30 mouse cellular contexts compared by ENCODE assay signal in genomic region chr5:146916806-146917205, GRCm38 (mm10). TPM values are rescaled to one million over a fixed set of nuclear protein-coding genes. Genes with fewer than 3 reads are reported as not detected.
DNase-seq lines count a peak whose midpoint lies in the region; ATAC-seq and TF ChIP-seq lines count a peak whose summit lies in the region.
"Had no signal": no experiment of that assay in that cellular context is flagged by ENCODE, and none has a peak within 500 bp of the region (broad histone marks: within the 10 kb centered on the region; RNA-seq: fewer than 3 reads in every experiment).

No protein-coding gene starts in this region.

- no peak for ATAC-seq in stomach, postnatal 0 days (ENCODE audit: low FRiP score, low TSS enrichment)
- no peak for ATAC-seq in intestine, embryonic 16.5 days
- ATAC-seq: activated CD4-positive, CD25-positive, alpha-beta regulatory T cell, adult 4 months; forebrain, embryonic 15.5 days; hindbrain, postnatal 0 days; inflammation-experienced regulatory T-cells, adult 6 months; Patski had no signal

- H3K4me3 ChIP-seq in ES-Bruce4 (ENCODE audit: low read depth, low read length): peak overlapping the region; percentile 14; the same call in 1 of the 2 replicates
- H3K4me3 ChIP-seq in stomach, postnatal 0 days (ENCODE audit: low read depth, low read length): no peak overlapping the region
- no peak overlapping the region for H3K4me3 ChIP-seq in intestine, embryonic 16.5 days (ENCODE audit: low read length)
- H3K4me3 ChIP-seq: embryonic facial prominence, embryonic 10.5 days; embryonic facial prominence, embryonic 13.5 days; erythroblast, embryonic 14.5 days; forebrain, embryonic 12.5 days; forebrain, embryonic 15.5 days; heart, adult 2 months; heart, embryonic 10.5 days; heart, embryonic 13.5 days had no signal

- peak overlapping the region; percentile 62 for H3K27ac ChIP-seq in ES-Bruce4 (ENCODE audit: insufficient read depth, low read length)
- no peak overlapping the region for H3K27ac ChIP-seq in stomach, postnatal 0 days (replicated peaks)
- H3K27ac ChIP-seq in intestine, embryonic 16.5 days (ENCODE audit: low read length): no peak overlapping the region
- H3K27ac ChIP-seq: embryonic facial prominence, embryonic 10.5 days; embryonic facial prominence, embryonic 13.5 days; forebrain, embryonic 12.5 days; forebrain, embryonic 15.5 days; heart, adult 2 months; heart, embryonic 10.5 days; heart, embryonic 13.5 days; hindbrain, embryonic 14.5 days; hindbrain, postnatal 0 days had no signal

- H3K9ac ChIP-seq in ES-Bruce4 (ENCODE audit: low read depth, poor library complexity, severe bottlenecking): peak overlapping the region; percentile 55
- H3K9ac ChIP-seq in stomach, postnatal 0 days (ENCODE audit: low read length): no peak overlapping the region
- no peak overlapping the region for H3K9ac ChIP-seq in intestine, embryonic 16.5 days (ENCODE audit: low read depth, low read length)
- H3K9ac ChIP-seq: embryonic facial prominence, embryonic 13.5 days; forebrain, embryonic 12.5 days; forebrain, embryonic 15.5 days; heart, embryonic 13.5 days; hindbrain, embryonic 14.5 days had no signal

- TF ChIP-seq CTCF in ES-Bruce4 (IDR thresholded peaks at IDR 0.05; ENCODE audit: low read depth, low read length): no peak
- no peak for TF ChIP-seq CTCF in stomach, postnatal 0 days (IDR thresholded peaks at IDR 0.05; ENCODE audit: low read depth)

- 17% methylated on average over 6 of the region's 6 CpGs for WGBS in stomach, postnatal 0 days
- 35% methylated on average over 6 of the region's 6 CpGs for WGBS in intestine, embryonic 16.5 days

- no peaks in the 10 kb centered on the region for H3K27me3 ChIP-seq in ES-Bruce4 (ENCODE audit: control insufficient read depth, insufficient read depth, low read length, poor library complexity, severe bottlenecking)
- H3K27me3 ChIP-seq in stomach, postnatal 0 days (ENCODE audit: control insufficient read depth, insufficient read depth, low read length): no peaks in the 10 kb centered on the region
- H3K27me3 ChIP-seq in intestine, embryonic 16.5 days (replicated peaks; ENCODE audit: control insufficient read depth, insufficient read depth, low read length): no peaks in the 10 kb centered on the region
- H3K27me3 ChIP-seq: Patski had no signal

- peaks cover 10% of the 10 kb centered on the region for H3K4me1 ChIP-seq in ES-Bruce4 (ENCODE audit: control insufficient read depth, insufficient read depth, low read length)
- no peaks in the 10 kb centered on the region for H3K4me1 ChIP-seq in stomach, postnatal 0 days (replicated peaks; ENCODE audit: control insufficient read depth, insufficient read depth)
- H3K4me1 ChIP-seq in intestine, embryonic 16.5 days (ENCODE audit: control insufficient read depth, insufficient read depth, low read length): peaks cover 22% of the 10 kb centered on the region

- no peak overlapping the region for H3K4me2 ChIP-seq in stomach, postnatal 0 days (replicated peaks; ENCODE audit: low read depth)
- no peak overlapping the region for H3K4me2 ChIP-seq in intestine, embryonic 16.5 days (ENCODE audit: low read depth, low read length)
- H3K4me2 ChIP-seq: embryonic facial prominence, embryonic 13.5 days; forebrain, embryonic 12.5 days; forebrain, embryonic 15.5 days; heart, embryonic 13.5 days; hindbrain, embryonic 14.5 days had no signal

- DNase-seq in R1 (ENCODE audit: low read depth, low spot score): peak; percentile 97
- DNase-seq in stomach, postnatal 0 days (ENCODE audit: low spot score): peak; percentile 42
- no peak for DNase-seq in cerebellum, adult 8-10 months
- DNase-seq in urinary bladder, postnatal 4 days (ENCODE audit: low spot score in 2 of 2): no peak
- DNase-seq: adrenal gland, adult 8-10 months; adrenal gland, postnatal 25 days; cerebellum, adult 18-20 months; cerebellum, adult 9-11 months; embryo, embryonic 11 days; gastrocnemius, postnatal 10 days; gastrocnemius, postnatal 36 days; heart, adult 2 months; heart, postnatal 14 days; heart, postnatal 4 days; kidney, adult 11 months had no signal

- H3K9me3 ChIP-seq in ES-Bruce4 (replicated peaks; ENCODE audit: control insufficient read depth, insufficient read depth, low read length, poor library complexity, severe bottlenecking): no peaks in the 10 kb centered on the region
- H3K9me3 ChIP-seq in stomach, postnatal 0 days (ENCODE audit: control insufficient read depth, low read length): no peaks in the 10 kb centered on the region
- H3K9me3 ChIP-seq in intestine, embryonic 16.5 days (ENCODE audit: control insufficient read depth, low read length): no peaks in the 10 kb centered on the region
- H3K9me3 ChIP-seq: embryonic facial prominence, embryonic 10.5 days; embryonic facial prominence, embryonic 13.5 days; forebrain, embryonic 12.5 days; forebrain, embryonic 15.5 days; G1E; heart, embryonic 10.5 days; heart, embryonic 13.5 days had no signal

- no peaks in the 10 kb centered on the region for H3K36me3 ChIP-seq in ES-Bruce4 (ENCODE audit: control insufficient read depth, insufficient read depth, low read length, poor library complexity, severe bottlenecking)
- no peaks in the 10 kb centered on the region for H3K36me3 ChIP-seq in stomach, postnatal 0 days (ENCODE audit: control insufficient read depth, insufficient read depth, low read length)
- H3K36me3 ChIP-seq in intestine, embryonic 16.5 days (ENCODE audit: control insufficient read depth, insufficient read depth, low read length): no peaks in the 10 kb centered on the region
- H3K36me3 ChIP-seq: embryonic facial prominence, embryonic 10.5 days; embryonic facial prominence, embryonic 13.5 days; forebrain, embryonic 12.5 days; forebrain, embryonic 15.5 days; G1E; heart, embryonic 10.5 days; heart, embryonic 13.5 days had no signal

- TF ChIP-seq POLR2A in ES-Bruce4 (IDR thresholded peaks at IDR 0.05; ENCODE audit: insufficient read depth, low read length): no peak

- TF ChIP-seq EP300 in ES-Bruce4 (IDR thresholded peaks at IDR 0.05; ENCODE audit: insufficient read depth, low read depth, low read length): no peak
- no peak for TF ChIP-seq EP300 in stomach, postnatal 0 days (optimal IDR thresholded peaks at IDR 0.05)

RNA-seq across cellular contexts. Expression of gene Gtf3a, which starts 31.7 kb away (rescaled TPM):
- polyA plus RNA-seq in ES-Bruce4 (2011; ENCODE audit: insufficient read depth, insufficient read length, low read depth, missing spikeins): 75.9 and 80.6 TPM in 2 replicates
- polyA plus RNA-seq in stomach, postnatal 0 days (2015; fragmentation: Nextera tagmentation; extraction: Ambion mirVana): 67.9 and 70.4 TPM in 2 replicates
- polyA plus RNA-seq in intestine, embryonic 16.5 days (2015; fragmentation: Nextera tagmentation; extraction: Ambion mirVana): 127 and 136 TPM in 2 replicates

RNA-seq across cellular contexts. Expression of gene Mtif3, which starts 46.8 kb away (rescaled TPM):
- polyA plus RNA-seq in ES-Bruce4 (2011; ENCODE audit: insufficient read depth, insufficient read length, low read depth, missing spikeins): 14.7 and 16.5 TPM in 2 replicates
- 21.0 and 25.0 TPM in 2 replicates for polyA plus RNA-seq in stomach, postnatal 0 days (2015; fragmentation: Nextera tagmentation; extraction: Ambion mirVana)
- 28.8 and 31.1 TPM in 2 replicates for polyA plus RNA-seq in intestine, embryonic 16.5 days (2015; fragmentation: Nextera tagmentation; extraction: Ambion mirVana)

Comparison
In these comparisons a context has a peak if more than half of its experiments do, and no peak if none do; other contexts are left out.
1. DNase-seq: peak in R1 (single experiment) and stomach, postnatal 0 days (single experiment); none in cerebellum, adult 8-10 months (single experiment) and urinary bladder, postnatal 4 days (0 of 2).